Mouse (Mus musculus) cerebellum, adult (tissue): ENCODE measurements around the gene Hkdc1.

Source experiments
- ATAC-seq: cut with Nextera tagmentation; 2 replicates; pipeline ENCODE4 v1.9.2; 2017; ENCODE audit warnings: mild to moderate bottlenecking, moderate library complexity, mixed read lengths; ENCODE audit not compliant: insufficient number of reproducible peaks, low FRiP score, low TSS enrichment

Gene Hkdc1

DNA sequence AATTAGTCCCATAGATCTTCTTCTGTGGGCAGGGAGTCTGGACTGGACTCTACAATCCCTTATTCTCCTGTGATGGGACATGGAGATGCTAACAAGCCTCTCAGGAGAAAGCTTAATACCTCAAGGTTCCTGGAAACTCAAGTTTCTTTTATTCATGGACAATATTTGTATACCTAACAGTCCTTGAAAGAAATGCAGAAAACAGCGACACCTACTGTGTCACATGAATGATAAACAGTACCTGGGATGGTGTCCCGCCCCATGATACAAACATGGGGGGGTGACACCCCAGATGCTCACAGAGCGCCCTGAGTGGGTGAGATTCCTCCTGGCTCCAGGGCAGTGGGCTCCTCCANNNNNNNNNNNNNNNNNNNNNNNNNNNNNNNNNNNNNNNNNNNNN, 39.3 kb downstream of the Hkdc1 start:
- no peak; the same call in 1 of the 2 replicates for ATAC-seq

DNA sequence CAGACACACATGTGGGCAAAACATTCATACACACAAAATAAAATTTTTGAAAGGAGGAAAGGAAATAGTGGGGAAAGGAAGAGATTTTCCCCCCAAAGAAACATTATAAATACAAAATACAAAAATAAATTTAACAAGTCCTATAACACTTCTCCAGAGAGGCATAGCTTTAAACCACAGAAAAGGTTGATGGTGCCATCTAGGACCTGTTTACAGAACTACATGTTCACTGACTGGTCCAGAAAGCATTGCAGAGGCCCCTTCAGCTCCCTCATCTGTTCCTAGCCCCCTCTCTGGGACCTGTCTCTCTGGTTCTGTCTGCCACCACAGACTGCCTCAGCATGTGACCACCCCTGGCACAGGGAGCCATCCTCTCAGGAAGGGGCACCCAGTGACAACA, 41.4 kb downstream of the Hkdc1 start:
- ATAC-seq, result no peak

DNA sequence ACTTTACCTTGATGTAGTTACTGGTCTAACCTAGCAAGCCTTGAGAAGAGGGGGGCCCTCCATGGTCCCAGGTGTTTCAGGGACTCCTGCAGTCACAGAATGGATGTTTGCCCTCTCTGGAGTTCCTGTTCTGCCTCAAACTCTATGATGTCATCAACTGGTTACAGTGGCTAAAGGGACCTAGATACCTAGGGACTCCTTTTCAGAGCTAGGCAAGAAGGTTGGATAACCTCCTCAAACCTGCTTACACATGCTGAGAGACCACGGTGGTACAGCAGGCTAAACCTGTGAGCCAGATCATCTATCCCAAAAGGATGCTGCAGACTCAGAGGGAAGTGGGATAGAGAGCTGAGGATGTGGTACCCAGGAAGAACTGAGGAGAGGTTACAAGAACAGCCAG, 42.5 kb downstream of the Hkdc1 start, which contains the start of gene Hk1:
Hk1 (minus strand) TSS at position 101 of the 400 bp plus-strand sequence.
- ATAC-seq, result no peak

DNA sequence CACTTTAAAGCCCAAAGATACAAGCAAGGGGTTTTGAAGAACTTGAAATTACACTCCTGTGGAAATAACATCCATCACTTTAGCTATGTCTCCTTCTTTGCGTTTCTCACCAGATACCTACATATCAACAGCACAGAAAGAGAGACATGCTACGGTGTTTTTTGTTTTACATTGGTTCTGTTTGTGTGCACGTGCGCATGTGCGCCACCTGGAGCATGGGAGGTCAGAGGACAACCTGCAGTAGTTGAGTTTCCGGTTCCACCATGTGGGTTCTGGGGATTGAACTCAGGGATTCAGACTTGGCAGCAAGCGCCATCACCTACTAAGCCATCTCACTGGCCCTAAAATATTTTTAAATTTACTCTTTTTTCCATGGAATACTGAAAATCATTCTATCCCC, 63.5 kb downstream of the Hkdc1 start:
- no peak for ATAC-seq

DNA sequence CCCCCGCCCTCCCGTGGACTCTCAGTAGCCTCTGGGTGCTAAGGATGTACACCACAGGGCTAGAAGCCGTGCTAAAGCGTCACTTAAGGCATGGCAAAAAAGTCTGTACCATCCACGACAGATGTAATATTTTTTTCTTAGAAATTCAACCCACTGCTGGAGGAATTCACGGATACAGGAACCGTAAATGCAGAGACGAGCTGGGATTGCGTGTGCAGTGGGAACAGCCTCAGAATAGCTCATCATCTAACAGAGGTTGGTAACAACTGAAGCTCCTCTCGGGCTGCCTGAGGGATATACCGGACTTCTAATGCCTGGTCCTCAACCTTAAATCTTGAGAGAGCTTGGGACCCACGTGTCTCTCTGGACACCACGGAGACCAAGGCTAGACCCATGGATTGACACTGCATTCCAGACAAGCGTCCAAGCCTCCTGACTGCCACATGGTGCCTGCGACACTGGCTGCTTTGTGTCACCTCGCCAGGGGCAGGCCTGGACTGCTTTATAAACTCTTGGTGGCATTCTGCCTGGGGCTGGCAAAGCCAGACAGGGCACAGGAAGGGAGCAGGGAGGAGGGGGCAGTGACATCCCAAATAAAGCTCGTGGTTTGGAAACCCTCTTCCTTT, 66.1 kb downstream of the Hkdc1 start:
- no peak for ATAC-seq

DNA sequence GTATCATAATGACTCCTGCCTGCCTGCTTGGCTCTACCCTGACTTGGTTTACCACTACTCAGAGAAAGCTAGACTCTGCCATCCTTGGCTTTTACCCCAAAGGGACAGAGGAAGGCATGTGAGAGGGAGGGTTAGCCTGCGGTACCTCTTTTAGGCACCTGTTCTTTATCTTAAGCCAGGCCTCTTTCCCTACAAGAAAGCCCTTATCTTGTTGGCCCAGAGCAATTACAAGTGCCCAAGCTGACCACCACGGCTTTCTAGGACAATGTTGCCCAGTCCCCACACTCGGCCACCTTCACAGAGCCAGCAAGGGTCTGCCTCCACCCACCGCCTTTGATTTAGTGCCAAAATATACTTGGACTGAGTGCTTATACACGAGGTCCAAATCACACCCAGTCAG, 77.1 kb downstream of the Hkdc1 start:
- ATAC-seq, result no peak

DNA sequence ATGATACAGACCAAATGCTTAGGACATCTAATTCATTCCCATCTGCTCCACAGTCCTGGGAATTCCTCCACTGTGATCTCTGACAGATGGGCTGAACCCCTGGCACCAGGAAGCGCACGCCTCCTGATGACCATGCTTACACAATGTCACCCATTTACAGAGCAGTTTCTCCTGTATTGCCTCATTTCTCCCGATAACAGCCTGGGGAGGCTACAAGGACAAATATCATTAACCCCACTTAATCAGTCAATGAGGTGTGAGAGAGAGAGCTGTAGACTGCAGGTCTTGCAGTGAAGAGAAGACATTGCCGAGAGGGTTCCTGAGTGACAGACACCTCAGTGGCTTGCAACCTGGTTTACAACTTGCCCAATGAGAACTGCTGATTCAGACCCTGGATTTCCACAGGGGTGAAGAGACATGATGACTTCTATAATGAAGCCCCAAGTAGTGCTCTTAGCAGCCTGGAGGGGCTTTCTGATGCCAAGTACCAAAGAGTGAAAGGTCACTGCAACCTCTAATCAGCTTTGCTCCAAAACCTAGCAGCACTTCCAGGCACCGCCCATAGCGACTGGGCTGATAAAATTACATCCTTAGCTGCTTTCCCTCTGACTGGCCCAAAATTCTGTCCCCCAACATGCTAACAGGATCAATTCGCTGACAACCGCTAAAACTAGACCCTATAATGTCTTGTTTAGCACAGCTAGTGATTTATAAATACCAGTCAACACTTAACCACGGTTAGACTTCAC, 78.1 kb downstream of the Hkdc1 start:
- no peak for ATAC-seq

DNA sequence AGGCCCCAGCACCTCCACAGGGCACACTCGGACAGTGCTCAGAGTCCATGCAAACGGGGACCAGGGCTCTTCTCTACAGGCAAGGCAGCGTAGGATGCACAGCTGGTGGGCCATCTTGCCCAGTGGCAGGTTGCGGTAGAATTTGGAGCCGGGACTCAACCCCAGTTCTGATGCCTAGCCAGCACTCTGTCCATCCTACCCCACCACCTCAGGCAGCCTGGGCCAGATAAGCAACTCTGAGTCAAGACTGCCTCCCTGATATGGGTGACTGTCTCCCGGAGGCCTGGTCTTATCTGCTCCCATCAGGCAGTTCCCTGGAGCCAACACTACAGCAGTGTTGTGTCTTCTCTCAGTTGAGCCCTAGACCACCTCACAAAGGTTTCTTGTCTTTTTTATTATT, 79.8 kb downstream of the Hkdc1 start:
- ATAC-seq, result no peak

DNA sequence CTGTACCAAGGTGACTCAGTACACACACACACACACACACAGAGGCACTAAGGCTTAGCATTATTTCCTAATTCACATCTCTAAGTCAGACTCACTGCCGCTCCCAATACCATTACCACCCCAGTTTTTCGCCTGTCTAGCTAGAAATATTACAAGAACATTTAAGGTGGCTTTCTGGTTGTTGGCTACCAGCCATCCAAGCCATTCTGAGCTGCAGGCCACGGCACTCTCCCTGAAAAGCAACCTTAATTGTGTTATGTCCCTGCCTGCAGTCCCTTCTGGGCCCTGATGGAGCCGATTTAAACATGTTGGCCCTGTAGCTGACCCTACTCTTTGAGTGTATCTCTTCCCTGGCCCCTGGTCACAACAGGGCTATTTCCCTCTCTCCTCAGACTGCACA, 80.3 kb downstream of the Hkdc1 start:
- no peak for ATAC-seq

DNA sequence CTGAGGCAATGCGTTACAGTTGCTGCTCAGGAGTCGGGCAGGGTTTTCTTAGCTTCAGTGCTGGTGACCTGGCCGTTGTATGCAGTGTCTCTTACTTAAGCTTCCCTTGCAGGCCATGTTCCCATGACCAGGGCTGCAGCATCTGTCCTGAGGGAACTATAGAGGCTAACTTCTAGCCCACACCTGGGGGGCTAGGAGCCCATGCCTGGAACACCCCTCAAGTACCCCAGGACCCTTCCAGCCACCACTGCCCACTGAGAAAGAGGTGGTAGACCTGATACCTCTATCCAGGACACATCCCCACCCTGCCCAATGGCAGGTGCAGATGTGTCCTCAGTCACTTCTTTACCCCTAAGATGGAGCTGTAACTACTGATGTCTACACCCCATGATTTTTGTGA, 81.3 kb downstream of the Hkdc1 start:
- ATAC-seq, result no peak

DNA sequence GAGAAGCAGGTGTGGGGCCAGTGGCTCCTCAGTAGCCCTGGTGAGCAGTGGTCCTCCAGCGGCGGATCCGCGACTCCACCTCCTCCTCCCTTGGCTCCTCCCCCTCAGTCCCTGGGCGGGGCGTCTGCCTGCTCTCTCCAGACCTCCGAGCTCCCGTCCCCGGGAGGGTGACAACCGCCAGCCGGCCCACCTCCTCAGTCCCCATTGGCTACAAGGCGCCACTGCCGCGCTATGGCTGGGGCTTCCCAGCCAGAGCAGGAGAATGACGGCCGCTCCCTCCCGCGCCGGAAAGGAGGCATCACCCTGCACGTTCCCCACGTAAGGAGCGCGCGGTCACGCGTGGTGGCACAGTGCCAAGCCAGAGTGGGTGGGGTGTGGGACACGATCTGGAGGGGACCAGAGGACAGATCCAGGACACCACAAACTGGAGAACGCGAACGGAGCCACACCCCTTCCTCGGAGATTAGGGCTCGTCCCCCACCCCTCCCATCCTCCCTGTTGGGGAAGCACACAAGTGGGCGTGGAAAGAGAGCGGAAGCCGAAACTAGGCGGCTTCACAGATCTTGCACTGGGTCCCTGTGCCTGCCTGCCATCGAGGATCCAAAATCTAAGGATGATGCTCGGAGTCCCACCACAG, 82.1 kb downstream of the Hkdc1 start:
- peak; percentile 93 for ATAC-seq

DNA sequence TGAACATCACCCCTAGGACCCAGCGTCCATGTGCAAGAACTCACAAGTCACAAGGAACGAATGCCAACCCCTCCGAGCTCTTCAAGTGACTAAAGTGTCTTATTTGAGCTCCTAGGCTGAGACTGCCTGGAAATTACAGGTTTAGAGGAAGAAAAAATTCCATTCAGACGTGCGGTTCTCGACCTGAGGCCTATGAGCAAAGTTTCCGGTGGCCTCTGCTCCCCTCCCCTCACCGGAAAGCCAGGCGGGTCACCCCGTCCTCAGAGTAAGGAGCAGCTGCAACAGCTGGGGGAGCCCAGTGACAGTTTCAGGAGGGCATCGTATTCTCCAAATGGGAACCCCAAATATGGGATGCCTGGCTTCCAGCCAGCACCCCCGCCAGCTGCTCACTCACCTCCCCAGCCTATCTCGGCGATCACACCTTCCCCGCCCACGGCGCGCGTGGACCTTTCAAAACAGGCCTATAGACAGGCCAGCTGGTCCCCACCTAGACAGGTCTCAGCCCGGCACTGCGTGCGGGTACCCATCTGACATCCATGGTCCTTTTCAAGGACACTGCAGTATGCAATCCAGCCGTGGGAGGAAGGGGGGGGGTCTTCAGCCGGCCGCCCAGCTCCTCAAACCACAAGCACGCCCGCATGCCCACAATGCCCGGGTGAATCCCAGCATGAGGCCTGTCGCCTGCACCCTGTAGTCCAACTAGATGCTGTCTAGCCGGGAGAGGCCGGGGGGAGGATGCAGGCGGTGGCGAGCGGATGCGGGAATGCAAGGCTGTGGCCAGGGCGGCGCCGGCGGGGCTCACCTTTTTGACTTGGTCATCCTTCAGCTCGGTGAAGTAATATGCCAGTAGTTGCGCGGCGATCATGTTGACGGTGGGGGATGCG, 82.8 kb downstream of the Hkdc1 start:
- peak; percentile 37; the same call in 1 of the 2 replicates for ATAC-seq

DNA sequence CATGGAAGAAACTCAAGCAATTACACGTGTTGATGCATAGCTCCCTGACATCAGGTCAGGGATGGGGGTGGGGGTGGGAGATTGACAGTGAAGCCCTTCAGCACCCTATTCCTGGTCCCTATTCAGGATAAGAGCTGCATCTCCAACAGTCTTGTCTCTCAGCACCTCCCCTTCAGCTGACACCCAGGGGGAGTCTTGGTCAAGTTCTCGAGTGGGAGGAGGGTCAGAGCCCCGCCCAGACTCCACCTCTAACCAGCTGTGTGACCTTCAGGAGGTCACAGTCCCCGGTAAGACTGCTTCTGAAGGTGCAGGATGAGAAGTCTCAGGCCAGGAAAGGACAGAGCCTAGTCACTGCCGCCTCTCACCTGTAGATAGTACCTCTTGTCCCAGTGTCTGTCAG, 83.7 kb downstream of the Hkdc1 start:
- ATAC-seq, result no peak

DNA sequence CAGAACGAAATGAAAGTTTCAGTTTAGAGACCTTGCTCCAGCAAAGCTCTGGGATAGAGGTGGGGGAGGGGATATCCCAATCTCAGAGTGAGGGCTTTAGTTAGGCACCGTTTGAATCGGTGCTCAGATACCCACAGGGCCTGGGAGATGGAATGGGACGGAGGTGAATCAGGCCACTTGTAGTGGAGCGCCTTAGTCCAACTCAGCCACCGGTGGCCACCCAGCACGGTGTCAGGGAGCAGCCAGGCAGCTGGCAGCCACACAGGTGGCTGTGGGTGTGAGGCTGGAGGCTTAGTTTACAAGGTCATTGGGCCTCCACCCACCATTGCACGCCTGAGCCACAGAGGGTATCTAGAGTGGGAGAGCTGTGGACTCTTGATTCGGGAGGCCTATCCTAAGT, 84.1 kb downstream of the Hkdc1 start:
- no peak for ATAC-seq

DNA sequence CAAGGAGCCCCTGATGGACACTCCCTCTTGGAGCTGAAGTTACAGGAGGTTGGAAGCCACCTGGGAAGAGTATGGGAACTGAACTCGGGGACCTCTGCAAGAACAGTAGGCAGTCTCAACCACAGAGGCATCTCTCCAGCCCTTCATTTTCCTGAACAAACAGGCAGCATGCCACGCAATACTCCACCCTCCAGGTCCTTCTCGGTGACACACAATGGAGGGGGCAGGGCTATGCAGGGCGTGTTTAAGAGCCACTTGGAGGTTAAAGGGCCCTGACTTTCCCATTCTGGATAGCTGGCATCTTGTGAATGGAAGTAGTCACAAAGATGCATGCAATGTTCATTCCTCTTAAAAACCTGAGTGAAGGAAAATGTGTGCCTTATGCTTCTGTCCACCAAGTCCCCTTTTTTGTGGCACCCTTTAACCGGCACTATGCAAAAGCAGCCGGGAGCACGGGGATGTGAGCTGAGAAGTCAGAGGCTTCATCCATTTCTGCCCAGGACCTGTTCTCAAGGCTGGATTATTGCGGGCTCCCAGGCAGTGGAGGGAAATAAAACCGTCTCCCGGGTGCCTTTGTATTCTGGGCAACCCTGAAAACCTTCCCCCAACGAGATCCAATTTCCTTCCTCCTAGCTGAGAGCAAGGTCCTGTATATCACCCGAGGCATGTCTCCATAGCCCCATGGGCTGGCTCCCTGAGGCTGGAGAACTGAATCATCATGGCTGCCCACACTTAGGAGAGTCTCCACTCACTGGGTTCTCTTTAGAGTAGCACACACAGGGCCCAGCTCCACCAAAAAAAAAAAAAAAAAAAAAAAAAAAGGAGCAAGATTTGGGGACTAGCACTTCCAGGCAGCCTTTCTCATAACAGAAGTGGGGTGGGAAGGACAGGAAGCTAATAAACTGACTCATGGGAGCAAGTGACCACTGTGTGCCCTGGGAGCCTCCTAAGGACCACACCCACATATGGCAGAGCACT, 85.4 kb downstream of the Hkdc1 start:
- no peak for ATAC-seq

DNA sequence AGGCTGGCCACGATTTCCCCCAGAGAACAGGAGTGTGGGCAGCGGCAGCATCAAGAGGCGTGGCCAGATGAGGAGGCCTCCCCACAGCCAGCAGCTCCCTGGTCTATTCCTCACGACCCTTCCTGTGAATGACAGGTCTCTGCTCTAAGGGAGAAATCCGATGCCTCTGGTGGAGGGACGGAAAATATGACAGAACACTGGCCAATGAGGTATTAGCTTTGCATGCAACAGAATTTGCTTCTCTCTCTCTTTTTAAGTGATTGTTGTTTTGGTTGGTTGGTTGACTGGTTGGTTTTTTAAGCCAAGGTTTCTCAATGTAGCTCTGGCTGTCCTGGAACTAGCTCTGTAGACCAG, 86.9 kb downstream of the Hkdc1 start:
- ATAC-seq, result no peak

DNA sequence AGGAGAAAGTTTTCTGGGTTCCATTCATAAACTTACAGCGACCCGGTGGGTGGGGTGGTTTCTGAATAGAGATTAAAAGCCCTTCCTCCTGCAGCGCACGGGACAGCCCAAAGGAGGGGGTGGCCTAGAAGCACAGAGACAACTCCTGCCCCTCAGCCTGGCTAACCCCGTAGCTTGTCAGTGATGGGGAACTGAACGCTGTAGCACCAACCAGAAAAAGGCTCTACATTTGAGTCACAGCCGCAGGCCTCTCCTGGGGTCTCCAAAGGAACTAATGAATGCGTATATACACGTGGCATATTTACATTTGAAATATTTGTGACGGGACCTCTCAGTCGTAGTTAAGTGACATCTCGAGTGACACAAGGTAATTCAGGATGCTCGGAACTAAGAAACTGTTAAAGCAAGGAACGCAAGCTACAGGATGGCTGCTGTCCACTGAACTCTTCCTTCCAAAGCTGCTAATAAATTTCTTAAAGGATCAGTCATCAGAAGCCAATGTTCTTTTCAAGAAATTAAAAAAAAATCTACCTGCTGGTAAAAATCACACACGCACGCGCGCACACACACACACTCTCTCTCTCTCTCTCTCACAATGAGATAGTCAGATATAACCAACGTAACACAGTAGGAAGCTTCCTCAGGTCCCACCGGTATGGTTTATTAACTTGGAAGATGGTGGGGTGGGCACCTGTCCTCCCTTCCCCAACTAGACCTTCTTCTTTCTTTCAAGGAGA, 87.4 kb downstream of the Hkdc1 start:
- no peak for ATAC-seq

DNA sequence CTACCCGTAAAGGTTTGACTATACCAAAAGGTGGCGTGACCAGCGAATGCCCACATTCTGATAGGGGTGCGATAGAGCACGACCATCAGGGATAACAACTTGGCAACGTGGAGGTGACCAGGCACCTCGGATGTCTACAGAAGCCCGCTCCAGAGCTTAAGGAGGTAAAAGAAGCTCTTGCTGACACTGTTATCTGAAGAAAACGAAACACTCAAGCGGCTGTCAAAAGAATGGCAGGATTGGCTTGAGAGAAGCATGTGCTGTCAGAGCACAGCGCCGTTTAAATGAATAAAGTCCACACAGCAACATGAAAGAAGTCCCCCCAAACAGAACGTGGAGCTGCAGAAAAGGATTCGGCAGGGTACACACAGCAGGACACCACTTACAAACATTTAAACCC, 89.0 kb downstream of the Hkdc1 start:
- ATAC-seq, result no peak
